Mouse (Mus musculus) lung, adult 2 months (tissue): ENCODE results near the gene Magi2.

Experiments
- CTCF ChIP-seq: fragments of 200-500 bp; IDR thresholded peaks from 2 replicates; pipeline ENCODE4 v1.5.1; 2011; ENCODE audit warnings: mild to moderate bottlenecking, low read length, control low read depth; ENCODE audit not compliant: insufficient read depth
- POLR2A ChIP-seq: fragments of 200-500 bp; IDR thresholded peaks from 2 replicates; pipeline ENCODE4 v1.6.1; 2011; ENCODE audit warnings: low read depth, mild to moderate bottlenecking, control low read depth, low read length, borderline replicate concordance; ENCODE audit errors: extremely low read depth

DNA sequence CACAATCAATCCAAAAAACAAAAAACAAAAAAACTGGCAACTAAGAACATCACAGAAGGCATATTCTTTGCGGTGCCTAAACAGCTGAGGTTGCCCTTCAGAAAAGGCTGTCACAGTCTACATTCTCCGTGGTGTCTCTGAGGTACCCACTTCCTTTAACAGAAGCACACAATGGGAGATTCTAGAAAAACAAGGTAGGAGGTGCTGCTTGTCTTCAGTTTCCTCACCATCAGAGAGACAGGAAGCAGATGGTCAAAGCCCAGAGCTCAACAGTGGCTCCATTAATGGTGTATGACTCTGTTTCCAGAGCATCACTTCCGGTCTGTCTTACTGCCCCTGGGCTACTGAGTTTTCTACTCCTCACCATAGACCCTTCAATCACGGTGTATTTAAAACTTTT, 1105.7 kb downstream of the Magi2 start:
- TF ChIP-seq CTCF (no peak), POLR2A (no peak)
